Mouse (Mus musculus): Measurements from ENCODE around the gene Pdcd7.
"Not testable (repeated sequence)": the region's sequence is repeated elsewhere in the genome, so short reads cannot be mapped to it uniquely, and the experiment has no call there.

Gene Pdcd7

GRCm38 (mm10) chr9:65345854-65346475 lies at the start of gene Pdcd7:
Gene Pdcd7, plus strand, starts transcription at chr9:65346104.
- DNase-seq (ENCODE audit: low spot score in 2 of 2) = peak; percentile 77 to 88

GRCm38 (mm10) chr9:65297056-65297455 lies 48.8 kb upstream of the Pdcd7 start:
- DNase-seq (ENCODE audit: low spot score in 2 of 2) = no peak

- no peak for DNase-seq (ENCODE audit: low spot score in 2 of 2)
Measured at GRCm38 (mm10) chr9:65298761-65299160, 47.1 kb upstream of the Pdcd7 start.

- no peak for DNase-seq (ENCODE audit: low spot score in 2 of 2)
Measured at GRCm38 (mm10) chr9:65299650-65300049, 46.3 kb upstream of the Pdcd7 start.

- DNase-seq (ENCODE audit: low spot score in 2 of 2) = no peak
Measured at GRCm38 (mm10) chr9:65302327-65302983, 43.4 kb upstream of the Pdcd7 start.

- DNase-seq (ENCODE audit: low spot score in 2 of 2) = no peak
Measured at GRCm38 (mm10) chr9:65303586-65303985, 42.3 kb upstream of the Pdcd7 start.

- no peak for DNase-seq (ENCODE audit: low spot score in 2 of 2)
Measured at GRCm38 (mm10) chr9:65304300-65304699, 41.6 kb upstream of the Pdcd7 start.

- no peak for DNase-seq (ENCODE audit: low spot score in 2 of 2)
Measured at GRCm38 (mm10) chr9:65306672-65307071, 39.2 kb upstream of the Pdcd7 start.

- no peak for DNase-seq (ENCODE audit: low spot score in 2 of 2)
Measured at GRCm38 (mm10) chr9:65308011-65308410, 37.9 kb upstream of the Pdcd7 start.

- DNase-seq (ENCODE audit: low spot score in 2 of 2) = no peak
Measured at GRCm38 (mm10) chr9:65312669-65313357, 33.1 kb upstream of the Pdcd7 start.

- no peak for DNase-seq (ENCODE audit: low spot score in 2 of 2)
Measured at GRCm38 (mm10) chr9:65313846-65314245, 32.1 kb upstream of the Pdcd7 start.

GRCm38 (mm10) chr9:65322255-65322900 lies 23.5 kb upstream of the Pdcd7 start:
- no peak for DNase-seq (ENCODE audit: low spot score in 2 of 2)

GRCm38 (mm10) chr9:65325971-65326370 lies 19.9 kb upstream of the Pdcd7 start:
- no peak for DNase-seq (ENCODE audit: low spot score in 2 of 2)

GRCm38 (mm10) chr9:65327371-65327770 lies 18.5 kb upstream of the Pdcd7 start:
- DNase-seq (ENCODE audit: low spot score in 2 of 2) = no peak

- DNase-seq (ENCODE audit: low spot score in 2 of 2) = no peak
Measured at GRCm38 (mm10) chr9:65333958-65334357, 11.9 kb upstream of the Pdcd7 start.

GRCm38 (mm10) chr9:65339146-65339545 lies 6.8 kb upstream of the Pdcd7 start:
- DNase-seq (ENCODE audit: low spot score in 2 of 2) = no peak

GRCm38 (mm10) chr9:65340414-65340813 lies 5.5 kb upstream of the Pdcd7 start:
- DNase-seq (ENCODE audit: low spot score in 2 of 2) = no peak

- DNase-seq (ENCODE audit: low spot score in 2 of 2) = not testable (repeated sequence)
Measured at GRCm38 (mm10) chr9:65345439-65345838, 465 bp upstream of the Pdcd7 start.

GRCm38 (mm10) chr9:65346476-65347111 lies 690 bp downstream of the Pdcd7 start:
- DNase-seq (ENCODE audit: low spot score in 2 of 2) = peak; percentile 35 to 46

GRCm38 (mm10) chr9:65347112-65347850 lies 1.4 kb downstream of the Pdcd7 start:
- no peak for DNase-seq (ENCODE audit: low spot score in 2 of 2)

- DNase-seq (ENCODE audit: low spot score in 2 of 2) = no peak
Measured at GRCm38 (mm10) chr9:65353251-65353650, 7.3 kb downstream of the Pdcd7 start.

Data from spleen, postnatal 14 days (tissue).